Mouse (Mus musculus) lung, postnatal 0 days (tissue): ENCODE data around the gene Fat1.

Experiments
- CTCF ChIP-seq: IDR thresholded peaks from 2 replicates; pipeline ENCODE4 v1.5.1; 2016; ENCODE audit warnings: antibody characterized with exemption, mild to moderate bottlenecking
- EP300 ChIP-seq: IDR thresholded peaks from 2 replicates; pipeline ENCODE4 v1.6.1; 2016; ENCODE audit warnings: antibody characterized with exemption, mild to moderate bottlenecking, control low read depth

- no peak for TF ChIP-seq CTCF
- no peak for TF ChIP-seq EP300
These were observed 103.1 kb downstream of the Fat1 start for GRCm38 (mm10) chr8:45038350-45038749.
